Mouse (Mus musculus) embryonic facial prominence, embryonic 10.5 days (tissue): ENCODE measurements around the gene Srsf5. TPM values are rescaled to one million over a fixed set of nuclear protein-coding genes. Genes with fewer than 3 reads are reported as not detected.
A peak's percentile ranks its signal among the peaks of the same experiment; 100 is the strongest.

Experiments used
- DNase-seq: peaks from one replicate; pipeline ENCODE4 v3.0.0-alpha.2; 2017; ENCODE audit warnings: low spot score
- H3K27ac ChIP-seq: fragments of 300-500 bp; sonication (generic); replicated peaks from 2 replicates; pipeline ENCODE4 v1.5.1; 2016; ENCODE audit warnings: mild to moderate bottlenecking
- H3K27me3 ChIP-seq: fragments of 300-500 bp; sonication (generic); replicated peaks from 2 replicates; pipeline ENCODE4 v1.6.1; 2016; ENCODE audit warnings: low read depth, mild to moderate bottlenecking; ENCODE audit not compliant: poor library complexity, severe bottlenecking
- H3K36me3 ChIP-seq: fragments of 300-500 bp; sonication (generic); replicated peaks from 2 replicates; pipeline ENCODE4 v1.6.1; 2016; ENCODE audit warnings: mild to moderate bottlenecking, moderate library complexity
- H3K4me1 ChIP-seq: fragments of 300-500 bp; sonication (generic); 2 replicates; pipeline ENCODE4 v1.6.1; 2016
- H3K4me3 ChIP-seq: fragments of 300-500 bp; sonication (generic); 2 replicates; pipeline ENCODE4 v1.5.1; 2016; ENCODE audit warnings: mild to moderate bottlenecking, moderate library complexity
- H3K9me3 ChIP-seq: fragments of 300-500 bp; sonication (generic); 2 replicates; pipeline ENCODE4 v1.6.1; 2016; ENCODE audit warnings: mild to moderate bottlenecking
- WGBS: fragments of 180-500 bp; shearing (Covaris S2); methylation state at CpG from one replicate; pipeline ENCODE4 v1.1.7; 2016; 5-methylcytosine and 5-hydroxymethylcytosine counted together
- polyA plus RNA-seq: library from polyadenylated mRNA; unstranded; fragments of >200 nt; fragmentation: Nextera tagmentation; extraction: Ambion mirVana; gene quantifications from 2 replicates; pipeline ENCODE4 v1.2.1, GENCODE M21; 2016

The Srsf5 gene
- polyA plus RNA-seq, 1 experiment from 2014 or later = 521 TPM

DNA sequence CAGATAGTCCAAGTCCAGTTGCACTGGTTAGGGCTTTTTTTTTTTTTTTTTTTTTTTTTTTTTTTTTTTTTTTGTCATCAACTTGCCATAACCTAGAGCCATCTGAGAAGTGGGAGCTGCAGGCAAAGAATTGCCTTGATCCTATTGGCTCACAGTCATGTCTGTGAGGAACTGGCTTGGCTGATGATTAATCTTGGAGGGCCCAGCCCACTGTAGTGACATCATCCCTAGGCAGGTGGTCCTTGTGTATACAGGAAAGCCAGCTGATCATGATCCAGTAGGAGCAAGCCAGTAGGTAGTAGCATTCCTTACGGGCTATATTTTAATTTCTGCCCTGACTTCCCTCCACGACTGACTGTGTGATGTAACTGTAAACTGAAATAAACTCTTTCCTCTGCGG is 43.0 kb downstream of the Srsf5 start:
- Histone ChIP-seq H3K9me3 (no peaks in the 10 kb centered on the region), H3K36me3 (no peaks in the 10 kb centered on the region), H3K27ac (no peak overlapping the region), H3K4me1 (peaks cover 10% of the 10 kb centered on the region), H3K4me3 (no peak overlapping the region), H3K27me3 (peaks cover 3% of the 10 kb centered on the region; the same call in 1 of the 2 replicates)
- 90% methylated on average over 3 of the region's 3 CpGs for WGBS
- no peak for DNase-seq

DNA sequence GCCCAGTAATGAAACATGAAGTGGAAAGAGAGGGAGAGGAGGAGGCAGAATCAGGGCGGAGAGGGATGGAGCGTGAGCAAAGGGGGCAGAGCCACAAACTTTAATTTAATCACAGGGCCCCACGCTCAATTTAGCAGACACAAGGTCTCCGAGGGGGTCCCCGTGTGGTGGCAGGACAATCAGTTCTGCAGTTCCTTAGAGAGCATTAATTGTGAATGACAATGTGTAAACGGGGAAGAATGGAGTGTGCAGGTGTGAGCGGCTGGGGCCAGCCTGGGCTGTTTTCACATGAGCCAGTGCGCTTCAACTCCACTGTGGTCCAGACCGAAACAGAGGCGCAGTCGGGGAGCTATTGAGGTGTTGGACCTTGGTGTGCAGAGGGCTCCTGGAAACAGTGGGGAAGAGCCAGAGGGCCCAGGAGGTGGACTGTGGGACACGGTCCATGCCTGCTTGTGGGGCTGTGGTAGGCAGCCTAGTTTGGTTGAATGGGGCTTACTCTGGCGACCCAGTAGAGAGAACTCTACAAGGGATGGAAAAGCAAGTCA is 45.7 kb downstream of the Srsf5 start:
- H3K4me1 ChIP-seq = peaks cover 10% of the 10 kb centered on the region
- no peak for DNase-seq
- 74% methylated on average over 13 of the region's 13 CpGs for WGBS
- H3K27ac ChIP-seq = no peak overlapping the region
- peaks cover 5% of the 10 kb centered on the region; the same call in 1 of the 2 replicates for H3K9me3 ChIP-seq
- no peak overlapping the region for H3K4me3 ChIP-seq
- peaks cover 3% of the 10 kb centered on the region; the same call in 1 of the 2 replicates for H3K27me3 ChIP-seq
- H3K36me3 ChIP-seq = no peaks in the 10 kb centered on the region

DNA sequence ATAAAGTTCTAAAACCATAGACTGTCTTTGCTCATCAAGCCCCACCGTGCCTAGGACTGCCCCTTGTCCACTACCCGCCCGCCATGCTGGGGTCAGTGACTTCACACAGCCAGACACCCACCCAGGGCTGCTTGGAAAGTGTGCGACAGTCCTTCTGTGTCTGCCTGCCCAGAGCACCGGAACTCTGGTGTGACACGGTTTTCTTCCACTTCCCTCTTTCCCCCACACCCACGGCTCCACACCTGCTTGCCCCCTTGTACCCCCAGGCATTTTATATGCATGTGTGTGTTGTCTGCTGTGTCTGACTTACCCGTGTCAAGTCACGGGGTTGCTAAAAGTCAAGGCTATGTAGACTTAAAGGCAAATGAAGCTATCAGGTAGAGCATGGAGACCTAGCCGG is 46.5 kb downstream of the Srsf5 start:
- Histone ChIP-seq H3K4me3 (no peak overlapping the region), H3K36me3 (no peaks in the 10 kb centered on the region), H3K4me1 (peaks cover 13% of the 10 kb centered on the region), H3K27ac (no peak overlapping the region; the same call in 1 of the 2 replicates), H3K27me3 (peaks cover 6% of the 10 kb centered on the region; the same call in 1 of the 2 replicates), H3K9me3 (peaks cover 5% of the 10 kb centered on the region; the same call in 1 of the 2 replicates)
- WGBS = 82% methylated on average over 10 of the region's 10 CpGs
- no peak for DNase-seq

DNA sequence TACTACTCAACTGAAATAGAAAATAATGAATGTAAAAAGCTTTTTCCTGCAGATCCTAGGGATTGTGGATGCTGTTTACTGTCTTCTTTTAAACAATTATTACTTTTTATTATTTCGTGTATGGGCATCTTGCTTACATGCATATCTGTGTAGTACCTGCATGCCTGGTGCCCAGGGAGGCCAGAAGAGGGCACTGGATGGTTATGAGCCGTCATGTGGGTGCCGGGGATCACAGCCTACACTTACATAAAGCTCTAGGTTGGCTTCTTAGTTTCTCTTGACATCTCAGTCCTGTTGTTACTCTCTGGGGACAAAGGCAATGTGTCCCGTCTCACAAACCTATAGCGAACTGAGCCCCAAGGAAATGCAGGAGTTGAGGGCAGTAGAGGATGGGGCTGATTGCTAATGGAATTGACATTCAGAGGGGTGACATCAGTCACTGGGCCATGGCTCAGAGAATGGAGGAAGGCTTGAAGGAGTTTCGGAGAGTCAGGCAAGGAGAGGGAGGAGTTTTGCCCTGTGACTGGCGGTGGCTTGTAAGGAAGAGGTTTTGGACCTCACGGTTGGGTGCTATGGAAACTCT is 47.3 kb downstream of the Srsf5 start:
- Histone ChIP-seq H3K4me1 (peaks cover 21% of the 10 kb centered on the region), H3K27ac (no peak overlapping the region), H3K9me3 (peaks cover 5% of the 10 kb centered on the region; the same call in 1 of the 2 replicates), H3K27me3 (peaks cover 14% of the 10 kb centered on the region), H3K4me3 (no peak overlapping the region), H3K36me3 (no peaks in the 10 kb centered on the region)
- WGBS = 84% methylated on average over 8 of the region's 8 CpGs
- DNase-seq = no peak

DNA sequence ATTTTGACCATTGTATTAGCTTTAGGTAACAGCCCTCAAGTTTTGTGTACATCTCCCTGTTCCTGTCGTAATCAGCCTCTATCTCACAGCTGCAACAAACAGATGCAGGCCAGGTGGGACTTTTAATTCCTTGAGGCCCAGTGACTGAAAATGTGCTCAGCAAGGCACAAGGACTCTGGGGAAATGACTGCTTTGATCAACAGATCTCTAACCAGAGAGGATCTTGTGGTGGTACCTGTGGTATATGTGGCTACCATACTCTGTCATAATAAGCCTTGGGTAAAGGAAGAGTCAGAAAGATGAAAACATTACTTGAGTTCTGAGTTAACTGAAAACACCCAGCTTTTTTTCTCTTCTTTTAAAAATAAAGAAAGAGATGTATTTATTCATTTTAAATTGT is 48.5 kb downstream of the Srsf5 start:
- no peak for DNase-seq
- Histone ChIP-seq H3K36me3 (no peaks in the 10 kb centered on the region), H3K27ac (no peak overlapping the region), H3K9me3 (peaks cover 5% of the 10 kb centered on the region; the same call in 1 of the 2 replicates), H3K27me3 (peaks cover 25% of the 10 kb centered on the region), H3K4me3 (no peak overlapping the region), H3K4me1 (peaks cover 32% of the 10 kb centered on the region)
- 74% methylated on average over 1 of the region's 1 CpGs for WGBS

DNA sequence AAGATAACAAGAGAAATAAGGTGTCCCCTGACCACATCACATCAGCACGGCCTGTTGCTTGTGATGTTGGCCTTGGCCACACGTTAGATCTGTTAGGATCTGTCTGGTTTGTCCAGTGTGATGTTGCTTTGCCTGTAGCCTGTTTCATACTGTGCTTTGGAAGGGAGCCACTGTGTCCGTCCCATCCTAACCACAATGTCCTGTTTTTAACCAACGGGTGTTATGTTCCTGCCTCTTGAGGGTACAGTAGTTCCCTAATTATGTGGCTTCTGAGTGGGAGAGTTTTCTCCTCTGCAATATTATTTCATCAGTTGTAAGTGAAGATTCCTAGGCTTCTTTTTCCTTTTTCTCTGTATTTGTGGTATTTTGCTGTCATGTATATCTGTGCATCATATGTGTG is 50.0 kb downstream of the Srsf5 start:
- Histone ChIP-seq H3K4me1 (peaks cover 48% of the 10 kb centered on the region), H3K36me3 (no peaks in the 10 kb centered on the region), H3K27ac (no peak overlapping the region), H3K4me3 (no peak overlapping the region), H3K27me3 (peaks cover 40% of the 10 kb centered on the region), H3K9me3 (peaks cover 5% of the 10 kb centered on the region; the same call in 1 of the 2 replicates)
- WGBS = 93% methylated on average over 4 of the region's 4 CpGs
- no peak for DNase-seq

DNA sequence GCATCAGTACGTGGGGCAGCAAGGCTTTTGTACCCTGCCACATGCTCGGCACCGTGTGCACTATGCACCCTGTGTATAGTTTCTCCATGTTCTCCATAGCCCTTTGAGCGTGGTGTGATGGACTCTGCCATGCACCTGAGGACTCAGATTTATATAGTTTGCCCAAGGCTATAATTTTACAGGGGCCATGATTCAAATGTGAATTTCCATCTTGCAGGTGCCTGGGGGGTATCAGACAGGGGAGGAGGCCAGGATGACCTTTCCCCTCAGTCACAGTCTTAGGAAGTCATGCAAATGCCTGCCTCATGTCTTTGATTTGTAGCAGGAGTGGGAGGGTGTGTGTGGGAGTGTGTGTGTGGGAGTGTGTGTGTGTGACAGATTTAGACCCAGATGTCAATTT is 52.3 kb downstream of the Srsf5 start:
- DNase-seq = peak; percentile 34
- Histone ChIP-seq H3K4me1 (peaks cover 43% of the 10 kb centered on the region), H3K4me3 (no peak overlapping the region), H3K9me3 (peaks cover 5% of the 10 kb centered on the region; the same call in 1 of the 2 replicates), H3K27me3 (peaks cover 45% of the 10 kb centered on the region), H3K36me3 (no peaks in the 10 kb centered on the region), H3K27ac (no peak overlapping the region)
- 69% methylated on average over 4 of the region's 4 CpGs for WGBS

DNA sequence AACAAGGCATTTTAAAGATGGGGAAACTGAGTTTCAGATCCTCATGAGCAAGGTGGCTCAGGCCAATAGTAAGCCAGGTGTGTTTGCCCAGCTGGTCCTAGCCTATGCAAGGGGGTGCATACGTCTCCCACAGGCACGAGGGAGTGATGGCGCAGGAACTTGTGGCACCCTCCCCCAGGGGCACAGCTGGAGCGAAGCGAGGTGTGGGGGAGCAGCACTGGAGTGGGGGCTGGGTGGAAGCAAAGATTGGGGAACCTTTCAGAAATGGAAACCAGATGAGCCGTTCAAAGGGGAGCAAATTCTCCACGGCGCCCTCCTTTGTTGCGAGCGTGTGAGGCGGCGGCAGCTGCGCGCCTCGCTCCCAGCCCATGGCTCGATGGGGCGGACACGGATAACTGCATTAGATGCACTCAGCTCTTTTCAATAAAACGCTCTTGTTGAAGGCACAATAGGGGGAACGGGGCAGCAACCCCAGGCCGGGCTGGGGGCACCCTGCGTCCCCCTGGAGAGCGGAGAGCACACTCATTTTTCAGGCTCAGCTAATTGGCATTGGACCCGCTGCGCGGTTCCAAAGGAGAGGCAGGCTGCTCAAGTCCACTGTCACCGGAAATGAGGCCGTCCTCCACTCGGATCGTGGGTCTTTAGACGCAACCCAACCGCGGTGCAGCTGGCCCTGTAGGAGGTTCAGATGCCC is 53.4 kb downstream of the Srsf5 start:
- Histone ChIP-seq H3K36me3 (no peaks in the 10 kb centered on the region), H3K27me3 (peaks cover 45% of the 10 kb centered on the region), H3K9me3 (peaks cover 5% of the 10 kb centered on the region; the same call in 1 of the 2 replicates), H3K27ac (peak overlapping the region; percentile 84), H3K4me3 (peak overlapping the region; percentile 47), H3K4me1 (peaks cover 53% of the 10 kb centered on the region)
- peak; percentile 72 for DNase-seq
- 3% methylated on average over 33 of the region's 33 CpGs for WGBS

Other genes starting within 250 kb of the Srsf5 start
- 0.52 and 0.59 TPM in 2 replicates for gene Ccdc177, start 184.8 kb upstream of the Srsf5 start, polyA plus RNA-seq
- gene Susd6, start 155.0 kb upstream of the Srsf5 start, polyA plus RNA-seq = 13.6 and 13.8 TPM in 2 replicates
- gene Slc10a1, start 23.2 kb downstream of the Srsf5 start, polyA plus RNA-seq = 0.64 and 0.82 TPM in 2 replicates
- 25.1 and 27.1 TPM in 2 replicates for gene Smoc1, start 81.3 kb downstream of the Srsf5 start, polyA plus RNA-seq